Mouse (Mus musculus) thymus, adult 2 months (tissue): ENCODE results near the gene 4930512M02Rik. TPM values are rescaled to one million over a fixed set of nuclear protein-coding genes. Genes with fewer than 3 reads are reported as not detected.

Experiments
- DNase-seq: peaks from one replicate; pipeline ENCODE4 v3.0.0; 2021
- H3K27ac ChIP-seq: fragments of 200-500 bp; 2 replicates; pipeline ENCODE4 v1.5.1; 2012; ENCODE audit warnings: low read length, control low read depth; ENCODE audit not compliant: control insufficient read depth, insufficient read depth
- H3K27me3 ChIP-seq: fragments of 200-500 bp; 2 replicates; pipeline ENCODE4 v1.6.1; 2012; ENCODE audit warnings: mild to moderate bottlenecking, low read length, moderate library complexity, mixed read lengths; ENCODE audit not compliant: control insufficient read depth, insufficient read depth
- H3K36me3 ChIP-seq: fragments of 200-500 bp; 2 replicates; pipeline ENCODE4 v1.6.1; 2012; ENCODE audit warnings: mild to moderate bottlenecking, low read length, moderate library complexity; ENCODE audit not compliant: control insufficient read depth, insufficient read depth
- H3K4me1 ChIP-seq: fragments of 200-500 bp; replicated peaks from 2 replicates; pipeline ENCODE4 v1.6.1; 2012; ENCODE audit warnings: low read length; ENCODE audit not compliant: control insufficient read depth, insufficient read depth
- H3K4me3 ChIP-seq: fragments of 200-500 bp; 2 replicates; pipeline ENCODE4 v1.5.1; 2012; ENCODE audit warnings: mild to moderate bottlenecking, low read length, control low read depth, moderate library complexity; ENCODE audit not compliant: control insufficient read depth, insufficient read depth
- CTCF ChIP-seq: fragments of 200-500 bp; IDR thresholded peaks from 2 replicates; pipeline ENCODE4 v1.5.1; 2012; ENCODE audit warnings: mild to moderate bottlenecking, control low read depth, low read length, moderate library complexity, borderline replicate concordance; ENCODE audit not compliant: control insufficient read depth, poor library complexity, insufficient read depth; ENCODE audit errors: extremely low read depth
- POLR2A ChIP-seq: fragments of 200-500 bp; IDR thresholded peaks from 2 replicates; pipeline ENCODE4 v1.6.1; 2012; ENCODE audit warnings: mild to moderate bottlenecking, low read length, control low read depth, moderate library complexity; ENCODE audit not compliant: control insufficient read depth, poor library complexity, insufficient read depth; ENCODE audit errors: extremely low read depth
- WGBS: fragments of 180-500 bp; shearing (Covaris S2); methylation state at CpG from one replicate; pipeline ENCODE4 v1.1.7; 2018; 5-methylcytosine and 5-hydroxymethylcytosine counted together
- polyA plus RNA-seq: library from polyadenylated mRNA; depleted of rRNA; stranded (reverse); fragments of >200 nt; gene quantifications from 2 replicates; pipeline ENCODE4 v1.2.3, GENCODE M21; 2012; rRNA removed

Gene 4930512M02Rik
- polyA plus RNA-seq, 1 experiment = not detected

DNA sequence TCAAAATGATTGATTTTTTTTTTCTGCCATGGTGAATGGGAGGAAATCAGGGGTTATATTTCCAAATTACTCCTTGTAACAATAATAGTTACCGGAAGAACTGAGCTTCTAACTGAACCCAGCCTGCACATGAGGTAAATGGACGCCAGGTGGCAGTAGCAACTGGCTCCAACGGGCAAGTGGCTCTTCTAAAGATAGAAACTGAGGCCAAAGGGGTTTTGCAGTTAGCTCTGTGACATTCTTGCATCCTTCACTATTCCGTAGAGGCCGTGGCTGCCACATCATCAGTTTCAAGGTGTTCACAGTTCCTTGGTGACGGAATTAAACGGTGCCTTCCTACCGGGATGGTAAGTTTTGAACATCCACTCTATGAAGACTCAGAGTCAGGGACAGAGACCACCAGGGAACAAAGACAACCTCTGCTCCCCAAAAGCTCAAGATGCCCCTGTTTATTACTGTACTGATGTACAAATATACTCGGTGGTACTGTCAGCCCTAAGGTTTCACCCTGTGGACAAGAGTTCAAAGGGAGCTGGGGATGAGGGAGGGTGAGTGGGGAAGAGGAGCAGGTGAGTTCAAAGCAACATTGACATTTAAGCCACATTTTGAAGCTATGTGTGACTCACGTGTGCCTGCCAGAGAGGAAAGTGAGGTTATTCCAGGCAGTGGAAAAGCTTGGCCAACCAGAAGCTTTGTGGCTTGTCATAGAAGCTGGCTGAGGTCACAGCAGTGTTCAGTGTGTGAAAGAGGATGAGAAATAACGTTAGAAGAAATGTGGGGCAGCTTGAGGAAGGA lies 70.3 kb downstream of the 4930512M02Rik start:
- TF ChIP-seq CTCF = no peak; the same call in 1 of the 2 replicates
- TF ChIP-seq POLR2A = no peak
- H3K4me3 ChIP-seq = peak overlapping the region; percentile 41
- peak; percentile 91 for DNase-seq

GRCm38 (mm10) chr11:11556186-11556585 lies 71.4 kb downstream of the 4930512M02Rik start:
- no peak for TF ChIP-seq POLR2A
- TF ChIP-seq CTCF = no peak
- Histone ChIP-seq H3K27ac (peak overlapping the region; percentile 91), H3K4me1 (peaks cover 50% of the 10 kb centered on the region), H3K4me3 (no peak overlapping the region), H3K36me3 (no peaks in the 10 kb centered on the region), H3K27me3 (no peaks in the 10 kb centered on the region)
- peak; percentile 45 for DNase-seq
- WGBS = 15% methylated on average over 1 of the region's 1 CpGs

More for the DNA sequence above, 70.3 kb downstream of the 4930512M02Rik start:
- H3K36me3 ChIP-seq = no peaks in the 10 kb centered on the region
- peak overlapping the region; percentile 96 for H3K27ac ChIP-seq
- H3K27me3 ChIP-seq = no peaks in the 10 kb centered on the region
- H3K4me1 ChIP-seq = peaks cover 53% of the 10 kb centered on the region
- 5% methylated on average over 11 of the region's 11 CpGs for WGBS

- WGBS = 28% methylated on average over 8 of the region's 8 CpGs
- Histone ChIP-seq H3K4me1 (peaks cover 45% of the 10 kb centered on the region), H3K4me3 (0 out of 2 replicates have a peak overlapping the region, but pooled peaks have one; percentile 8), H3K27ac (peak overlapping the region; percentile 91), H3K27me3 (no peaks in the 10 kb centered on the region), H3K36me3 (no peaks in the 10 kb centered on the region)
- DNase-seq = no peak
- TF ChIP-seq POLR2A = no peak
- TF ChIP-seq CTCF = no peak
These were observed 72.1 kb downstream of the 4930512M02Rik start for GRCm38 (mm10) chr11:11555563-11555962.

DNA sequence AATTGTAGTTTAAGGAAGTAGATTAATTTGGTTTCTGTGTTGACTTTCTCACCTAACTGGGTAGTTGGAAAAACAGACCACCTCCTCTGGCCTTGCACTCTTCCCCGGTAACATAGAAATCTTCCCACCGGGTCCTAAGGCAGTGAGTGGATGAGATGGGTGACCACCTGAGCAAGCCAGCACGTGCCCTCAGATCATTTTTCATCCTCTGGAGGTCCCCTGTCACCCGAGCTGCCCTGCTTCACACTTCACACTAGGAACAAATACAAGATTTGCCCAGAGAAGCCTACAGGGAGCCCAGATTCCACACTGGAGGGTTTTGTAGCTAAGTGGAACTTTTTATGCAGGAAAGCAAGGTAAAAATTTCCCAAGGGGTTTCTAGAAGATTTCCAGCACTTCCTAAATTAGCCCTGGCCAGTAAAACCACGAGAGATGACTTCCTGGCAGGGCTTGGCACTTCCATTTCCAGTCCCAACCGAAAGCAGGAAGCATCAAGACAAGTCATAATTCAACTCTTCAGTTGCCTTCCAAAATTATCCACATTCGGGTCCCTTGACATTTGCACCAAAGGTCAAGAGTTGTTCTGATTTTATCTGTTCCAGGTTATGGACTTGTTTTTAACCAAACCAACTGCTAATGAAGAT lies 79.9 kb downstream of the 4930512M02Rik start:
- H3K27me3 ChIP-seq = no peaks in the 10 kb centered on the region
- 57% methylated on average over 7 of the region's 7 CpGs for WGBS
- peaks cover 9% of the 10 kb centered on the region for H3K4me1 ChIP-seq
- H3K27ac ChIP-seq = peak overlapping the region; percentile 44; the same call in 1 of the 2 replicates
- no peaks in the 10 kb centered on the region for H3K36me3 ChIP-seq
- no peak for DNase-seq
- no peak for TF ChIP-seq CTCF
- no peak for TF ChIP-seq POLR2A
- H3K4me3 ChIP-seq = no peak overlapping the region

GRCm38 (mm10) chr11:11546903-11547511 lies 80.6 kb downstream of the 4930512M02Rik start:
- no peak overlapping the region for H3K27ac ChIP-seq
- WGBS = 62% methylated on average over 7 of the region's 7 CpGs
- H3K27me3 ChIP-seq = no peaks in the 10 kb centered on the region
- TF ChIP-seq CTCF (no peak), POLR2A (no peak)
- no peak for DNase-seq
- H3K4me3 ChIP-seq = no peak overlapping the region
- H3K36me3 ChIP-seq = no peaks in the 10 kb centered on the region
- H3K4me1 ChIP-seq = peaks cover 7% of the 10 kb centered on the region

GRCm38 (mm10) chr11:11545948-11546347 lies 81.7 kb downstream of the 4930512M02Rik start:
- Histone ChIP-seq H3K4me3 (no peak overlapping the region), H3K36me3 (no peaks in the 10 kb centered on the region), H3K4me1 (peaks cover 7% of the 10 kb centered on the region), H3K27ac (no peak overlapping the region), H3K27me3 (no peaks in the 10 kb centered on the region)
- DNase-seq = no peak
- WGBS = 77% methylated on average over 3 of the region's 3 CpGs
- no peak for TF ChIP-seq POLR2A
- TF ChIP-seq CTCF = no peak

Other genes starting within 250 kb of the 4930512M02Rik start
- 4.0 and 6.0 TPM in 2 replicates for gene Spata48, start 165.7 kb downstream of the 4930512M02Rik start, polyA plus RNA-seq
- gene Zpbp, start 165.4 kb downstream of the 4930512M02Rik start, polyA plus RNA-seq = 0.53 and 0.54 TPM in 2 replicates
- gene Ikzf1, start 57.2 kb upstream of the 4930512M02Rik start, polyA plus RNA-seq = 645 and 923 TPM in 2 replicates
- 18.9 and 29.3 TPM in 2 replicates for gene Fignl1, start 181.1 kb upstream of the 4930512M02Rik start, polyA plus RNA-seq